Mouse (Mus musculus) C2C12 (cell line): Measurements from ENCODE around the gene 1700020N01Rik.

ENCODE experiments used
- CTCF ChIP-seq: IDR thresholded peaks from one replicate; pipeline ENCODE4 v1.5.1; 2011; ENCODE audit not compliant: control insufficient read depth, insufficient read depth, insufficient read length
- MAX ChIP-seq: IDR thresholded peaks from one replicate; pipeline ENCODE4 v1.6.1; 2011; ENCODE audit warnings: mild to moderate bottlenecking, control low read depth
- MYOG ChIP-seq: IDR thresholded peaks from one replicate; pipeline ENCODE4 v1.6.1; 2011; ENCODE audit not compliant: control insufficient read depth, insufficient read length; ENCODE audit errors: extremely low read depth
- USF1 ChIP-seq: IDR thresholded peaks from one replicate; pipeline ENCODE4 v1.6.1; 2011; ENCODE audit warnings: low read depth, mild to moderate bottlenecking, control low read depth, moderate library complexity

- TF ChIP-seq CTCF, result no peak
- no peak for TF ChIP-seq MAX
- TF ChIP-seq MYOG, result no peak
- no peak for TF ChIP-seq USF1
Measured at GRCm38 (mm10) chr10:21553683-21554035, 39.3 kb upstream of the 1700020N01Rik start.
